Mouse (Mus musculus): ENCODE results near the gene Pacsin2.
"Not testable (repeated sequence)": the region's sequence is repeated elsewhere in the genome, so short reads cannot be mapped to it uniquely, and the experiment has no call there.

Gene Pacsin2

GRCm38 (mm10) chr15:83365697-83366096, 98.7 kb downstream of the Pacsin2 start:
- no peak for DNase-seq

- DNase-seq = no peak
Observed at GRCm38 (mm10) chr15:83364194-83364593, 100.2 kb downstream of the Pacsin2 start.

- not testable (repeated sequence) for DNase-seq
Observed at GRCm38 (mm10) chr15:83362813-83363212, 101.6 kb downstream of the Pacsin2 start.

GRCm38 (mm10) chr15:83360899-83361298, 103.5 kb downstream of the Pacsin2 start:
- DNase-seq = not testable (repeated sequence)

- no peak for DNase-seq
Observed at GRCm38 (mm10) chr15:83360140-83360539, 104.3 kb downstream of the Pacsin2 start.

- no peak for DNase-seq
Observed at GRCm38 (mm10) chr15:83358476-83358875, 105.9 kb downstream of the Pacsin2 start.

GRCm38 (mm10) chr15:83351546-83351945, 112.9 kb downstream of the Pacsin2 start:
- DNase-seq = no peak

GRCm38 (mm10) chr15:83350859-83351258, 113.5 kb downstream of the Pacsin2 start:
- no peak for DNase-seq

- DNase-seq = peak; percentile 91
Observed at GRCm38 (mm10) chr15:83349954-83350711, 114.3 kb downstream of the Pacsin2 start, which contains the start of gene Arfgap3. Gene Arfgap3, minus strand, starts transcription at chr15:83350247.

GRCm38 (mm10) chr15:83349225-83349953, 115.0 kb downstream of the Pacsin2 start:
- peak; percentile 20 for DNase-seq

- DNase-seq = peak; percentile 58
Observed at GRCm38 (mm10) chr15:83348747-83349146, 115.7 kb downstream of the Pacsin2 start.

- DNase-seq = no peak
Observed at GRCm38 (mm10) chr15:83345898-83346529, 118.4 kb downstream of the Pacsin2 start.

GRCm38 (mm10) chr15:83344956-83345355, 119.5 kb downstream of the Pacsin2 start:
- DNase-seq = no peak

GRCm38 (mm10) chr15:83344157-83344556, 120.2 kb downstream of the Pacsin2 start:
- DNase-seq = no peak

GRCm38 (mm10) chr15:83338908-83339307, 125.5 kb downstream of the Pacsin2 start:
- no peak for DNase-seq

- DNase-seq = no peak
Observed at GRCm38 (mm10) chr15:83337903-83338870, 126.2 kb downstream of the Pacsin2 start.

GRCm38 (mm10) chr15:83332373-83332772, 132.0 kb downstream of the Pacsin2 start:
- no peak for DNase-seq

- DNase-seq = no peak
Observed at GRCm38 (mm10) chr15:83328952-83329351, 135.5 kb downstream of the Pacsin2 start.
